Mouse (Mus musculus) erythroblast, embryonic 14.5 days (primary cell): ENCODE results near the gene Hnrnpul1. TPM values are rescaled to one million over a fixed set of nuclear protein-coding genes. Genes with fewer than 3 reads are reported as not detected.

Experiments used
- H3K27me3 ChIP-seq: 2 replicates; pipeline ENCODE4 v1.6.1; 2012; ENCODE audit warnings: inconsistent platforms; ENCODE audit not compliant: control insufficient read depth
- H3K36me3 ChIP-seq: 2 replicates; pipeline ENCODE4 v1.6.1; 2012; ENCODE audit warnings: mild to moderate bottlenecking, inconsistent platforms; ENCODE audit not compliant: control insufficient read depth
- H3K4me1 ChIP-seq: 2 replicates; pipeline ENCODE4 v1.6.1; 2012; ENCODE audit warnings: inconsistent platforms; ENCODE audit not compliant: control insufficient read depth
- H3K4me3 ChIP-seq: replicated peaks from 2 replicates; pipeline ENCODE3; 2012; ENCODE audit warnings: moderate library complexity, mild to moderate bottlenecking, inconsistent platforms
- H3K9me3 ChIP-seq: 2 replicates; pipeline ENCODE4 v1.6.1; 2012; ENCODE audit warnings: low read length, inconsistent platforms, mixed read lengths; ENCODE audit not compliant: control insufficient read depth
- GATA1 ChIP-seq: IDR thresholded peaks from 2 replicates; pipeline ENCODE4 v1.6.1; 2012; ENCODE audit warnings: low read length, inconsistent platforms, mixed read lengths
- TAL1 ChIP-seq: IDR thresholded peaks from 3 replicates; pipeline ENCODE4 v1.6.1; 2012; ENCODE audit warnings: low read length, inconsistent platforms, mixed read lengths
- polyA plus RNA-seq: library from polyadenylated mRNA; stranded (reverse); fragments of >175 nt; gene quantifications from 2 replicates; pipeline ENCODE4 v1.2.3, GENCODE M21; 2012

Hnrnpul1 gene
- polyA plus RNA-seq, 1 experiment = 36.7 TPM

DNA sequence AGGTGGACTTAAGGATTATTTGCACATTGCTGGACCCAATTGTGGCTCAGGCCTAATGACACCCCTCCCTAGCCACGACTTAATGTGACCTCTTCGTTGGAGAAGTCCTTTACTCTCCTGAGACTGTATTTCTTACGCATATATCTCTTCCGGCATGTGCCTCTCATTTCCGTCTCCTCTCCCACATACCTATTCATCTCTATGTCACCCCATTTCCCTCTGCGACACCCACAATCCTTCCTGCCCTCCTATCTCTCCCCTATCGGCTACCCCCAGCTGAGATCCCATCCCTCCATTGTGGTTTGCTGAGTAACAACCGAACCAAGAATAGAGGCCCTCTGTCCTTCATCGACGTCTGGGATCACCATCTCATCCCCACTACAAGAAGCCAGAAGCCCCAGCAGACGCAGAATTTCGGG lies 64.9 kb downstream of the Hnrnpul1 start:
- peak overlapping the region; percentile 84 for H3K4me3 ChIP-seq
- peaks cover 54% of the 10 kb centered on the region for H3K36me3 ChIP-seq
- H3K4me1 ChIP-seq = peaks cover 74% of the 10 kb centered on the region
- no peaks in the 10 kb centered on the region for H3K9me3 ChIP-seq
- no peak for TF ChIP-seq TAL1
- TF ChIP-seq GATA1 = no peak
- no peaks in the 10 kb centered on the region; the same call in 1 of the 2 replicates for H3K27me3 ChIP-seq

DNA sequence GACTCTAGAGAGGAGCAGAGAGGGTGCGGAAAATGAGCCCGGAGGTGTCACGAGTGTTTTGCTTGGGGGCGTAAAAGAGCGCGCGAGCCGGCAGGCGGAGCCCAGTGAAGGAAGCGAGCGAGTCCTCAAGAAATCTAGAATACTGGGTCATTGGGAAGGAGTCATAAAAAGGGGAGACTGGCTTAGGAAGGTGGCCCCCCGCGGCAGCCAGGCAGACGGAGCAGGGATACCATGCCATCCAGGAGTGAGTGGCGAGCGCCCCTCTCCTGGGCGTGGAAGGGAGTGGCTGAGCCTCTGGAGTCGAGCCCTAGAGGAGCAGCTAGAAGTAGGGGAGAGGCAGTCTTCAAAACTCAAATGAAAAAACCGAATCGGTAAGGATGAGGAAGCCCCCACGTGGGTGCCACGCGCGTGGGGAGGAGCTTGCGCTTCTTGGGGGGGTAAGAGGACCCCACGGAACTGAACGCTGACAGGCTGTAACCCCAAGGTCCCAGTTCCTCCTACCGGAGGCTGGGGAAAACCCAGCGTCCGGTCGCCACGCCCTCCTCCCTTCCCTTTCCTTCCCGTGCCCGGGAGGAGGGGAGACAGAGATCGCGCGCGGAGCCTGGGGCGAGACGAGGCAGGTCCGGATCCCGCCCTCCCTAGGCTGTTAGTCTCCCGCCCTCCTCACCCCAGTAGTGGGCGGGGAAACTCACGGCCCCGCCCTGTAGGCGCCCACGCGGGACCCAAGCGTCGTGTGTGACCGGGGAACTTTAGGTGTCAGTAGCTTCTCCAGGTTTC lies 65.6 kb downstream of the Hnrnpul1 start:
- H3K36me3 ChIP-seq = peaks cover 52% of the 10 kb centered on the region
- no peak for TF ChIP-seq TAL1
- no peak for TF ChIP-seq GATA1
- peak overlapping the region; percentile 84 for H3K4me3 ChIP-seq
- H3K27me3 ChIP-seq = no peaks in the 10 kb centered on the region; the same call in 1 of the 2 replicates
- peaks cover 80% of the 10 kb centered on the region for H3K4me1 ChIP-seq
- no peaks in the 10 kb centered on the region for H3K9me3 ChIP-seq

DNA sequence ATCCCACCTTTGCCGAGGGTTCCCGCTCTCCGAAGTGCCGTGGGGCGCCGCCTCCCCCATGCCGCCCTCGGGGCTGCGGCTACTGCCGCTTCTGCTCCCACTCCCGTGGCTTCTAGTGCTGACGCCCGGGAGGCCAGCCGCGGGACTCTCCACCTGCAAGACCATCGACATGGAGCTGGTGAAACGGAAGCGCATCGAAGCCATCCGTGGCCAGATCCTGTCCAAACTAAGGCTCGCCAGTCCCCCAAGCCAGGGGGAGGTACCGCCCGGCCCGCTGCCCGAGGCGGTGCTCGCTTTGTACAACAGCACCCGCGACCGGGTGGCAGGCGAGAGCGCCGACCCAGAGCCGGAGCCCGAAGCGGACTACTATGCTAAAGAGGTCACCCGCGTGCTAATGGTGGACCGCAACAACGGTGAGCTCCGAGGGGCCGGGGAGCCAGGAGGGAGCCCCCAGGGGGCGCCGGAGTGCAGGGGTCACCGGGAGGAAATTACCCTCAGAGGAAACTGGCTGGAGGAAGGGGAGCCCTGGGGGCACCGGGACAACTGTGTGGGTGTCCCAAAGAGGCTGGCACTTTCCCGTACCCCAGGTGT lies 66.7 kb downstream of the Hnrnpul1 start:
- H3K36me3 ChIP-seq = peaks cover 55% of the 10 kb centered on the region
- no peaks in the 10 kb centered on the region; the same call in 1 of the 2 replicates for H3K27me3 ChIP-seq
- H3K9me3 ChIP-seq = no peaks in the 10 kb centered on the region
- H3K4me1 ChIP-seq = peaks cover 89% of the 10 kb centered on the region
- TF ChIP-seq GATA1 (no peak), TAL1 (no peak)
- H3K4me3 ChIP-seq = peak overlapping the region; percentile 84

DNA sequence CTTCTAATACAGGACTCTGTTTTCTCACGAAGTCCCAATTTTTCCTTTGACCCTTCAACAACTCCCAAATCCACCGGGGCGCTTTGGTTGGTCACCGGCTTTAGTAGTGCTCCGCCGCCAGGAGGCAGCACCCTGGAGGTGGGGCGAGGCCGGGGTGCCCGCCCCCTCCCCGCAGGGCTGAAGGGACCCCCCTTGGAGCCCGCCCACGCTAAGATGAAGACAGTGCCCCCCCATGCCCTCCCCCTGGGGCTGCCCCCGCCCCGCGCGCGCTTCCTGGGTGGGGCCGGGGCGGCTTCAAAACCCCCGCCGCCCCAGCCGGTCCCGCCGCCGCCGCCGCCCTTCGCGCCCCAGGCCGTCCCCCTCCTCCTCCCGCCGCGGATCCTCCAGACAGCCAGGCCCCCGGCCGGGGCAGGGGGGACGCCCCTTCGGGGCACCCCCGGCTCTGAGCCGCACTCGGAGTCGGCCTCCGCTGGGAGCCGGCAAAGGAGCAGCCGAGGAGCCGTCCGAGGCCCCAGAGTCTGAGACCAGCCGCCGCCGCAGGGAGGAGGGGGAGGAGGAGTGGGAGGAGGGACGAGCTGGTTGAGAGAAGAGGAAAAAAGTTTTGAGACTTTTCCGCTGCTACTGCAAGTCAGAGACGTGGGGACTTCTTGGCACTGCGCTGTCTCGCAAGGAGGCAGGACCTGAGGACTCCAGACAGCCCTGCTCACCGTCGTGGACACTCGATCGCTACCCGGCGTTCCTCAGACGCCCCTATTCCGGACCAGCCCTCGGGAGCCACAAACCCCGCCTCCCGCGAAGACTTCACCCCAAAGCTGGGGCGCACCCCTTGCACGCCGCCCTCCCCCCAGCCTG lies 67.7 kb downstream of the Hnrnpul1 start, which contains the start of gene Tgfb1:
Gene Tgfb1, plus strand, starts transcription at position 323 of the 852 bp plus-strand sequence.
- H3K4me1 ChIP-seq = peaks cover 93% of the 10 kb centered on the region
- H3K27me3 ChIP-seq = no peaks in the 10 kb centered on the region; the same call in 1 of the 2 replicates
- peak within 1 kb of the TSS; percentile 84 for H3K4me3 ChIP-seq
- no peak for TF ChIP-seq GATA1
- TF ChIP-seq TAL1 = no peak
- no peaks in the 10 kb centered on the region for H3K9me3 ChIP-seq
- peaks cover 53% of the 10 kb centered on the region for H3K36me3 ChIP-seq

DNA sequence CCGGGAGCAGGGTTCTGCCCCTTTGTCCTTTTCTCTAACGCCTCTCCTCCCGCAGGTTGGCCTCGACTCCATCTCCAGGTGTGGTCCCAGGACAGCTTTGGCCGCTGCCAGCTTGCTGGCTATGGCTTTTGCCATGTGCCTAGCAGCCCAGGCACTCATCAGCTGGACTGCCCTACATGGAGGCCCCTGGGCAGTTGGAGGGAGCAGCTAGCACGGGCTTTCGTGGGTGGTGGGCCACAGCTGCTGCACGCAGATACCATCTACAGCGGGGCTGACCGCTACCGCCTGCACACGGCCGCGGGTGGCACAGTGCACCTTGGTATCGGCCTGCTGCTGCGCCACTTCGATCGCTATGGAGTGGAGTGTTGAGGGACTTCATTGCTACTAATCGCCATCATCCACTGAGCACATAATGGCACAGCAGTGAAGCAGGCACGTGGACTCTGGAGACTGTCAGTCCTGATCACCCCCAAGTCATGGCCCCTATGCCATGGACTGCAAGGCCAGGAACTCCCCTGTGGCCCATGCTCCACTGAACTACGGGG lies 68.6 kb downstream of the Hnrnpul1 start:
- Histone ChIP-seq H3K9me3 (no peaks in the 10 kb centered on the region), H3K4me3 (peak overlapping the region; percentile 84), H3K27me3 (no peaks in the 10 kb centered on the region; the same call in 1 of the 2 replicates), H3K36me3 (peaks cover 51% of the 10 kb centered on the region), H3K4me1 (peaks cover 95% of the 10 kb centered on the region)
- TF ChIP-seq TAL1 (no peak), GATA1 (no peak)

DNA sequence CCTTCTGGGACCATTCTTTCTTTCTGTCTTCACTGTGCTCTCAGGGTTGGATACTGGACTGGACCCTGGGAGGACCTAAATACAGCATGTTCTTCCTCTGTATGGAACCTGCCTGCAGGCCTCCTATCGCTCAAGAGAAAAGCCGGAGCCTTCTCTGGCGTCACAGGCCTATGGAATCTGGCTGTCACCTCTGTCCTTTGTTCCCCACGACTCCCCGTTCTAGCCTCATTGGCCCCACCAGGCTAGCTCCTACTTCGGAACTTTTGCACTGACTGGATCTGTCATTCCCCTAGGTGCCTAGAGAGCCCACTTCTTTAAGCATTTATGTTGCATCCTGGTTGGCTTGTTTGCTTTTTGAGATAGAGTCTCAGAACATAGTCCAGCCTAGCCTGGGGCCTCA lies 69.9 kb downstream of the Hnrnpul1 start:
- Histone ChIP-seq H3K9me3 (no peaks in the 10 kb centered on the region), H3K36me3 (peaks cover 41% of the 10 kb centered on the region), H3K27me3 (no peaks in the 10 kb centered on the region; the same call in 1 of the 2 replicates), H3K4me1 (peaks cover 96% of the 10 kb centered on the region), H3K4me3 (no peak overlapping the region)
- TF ChIP-seq TAL1 (no peak), GATA1 (no peak)

DNA sequence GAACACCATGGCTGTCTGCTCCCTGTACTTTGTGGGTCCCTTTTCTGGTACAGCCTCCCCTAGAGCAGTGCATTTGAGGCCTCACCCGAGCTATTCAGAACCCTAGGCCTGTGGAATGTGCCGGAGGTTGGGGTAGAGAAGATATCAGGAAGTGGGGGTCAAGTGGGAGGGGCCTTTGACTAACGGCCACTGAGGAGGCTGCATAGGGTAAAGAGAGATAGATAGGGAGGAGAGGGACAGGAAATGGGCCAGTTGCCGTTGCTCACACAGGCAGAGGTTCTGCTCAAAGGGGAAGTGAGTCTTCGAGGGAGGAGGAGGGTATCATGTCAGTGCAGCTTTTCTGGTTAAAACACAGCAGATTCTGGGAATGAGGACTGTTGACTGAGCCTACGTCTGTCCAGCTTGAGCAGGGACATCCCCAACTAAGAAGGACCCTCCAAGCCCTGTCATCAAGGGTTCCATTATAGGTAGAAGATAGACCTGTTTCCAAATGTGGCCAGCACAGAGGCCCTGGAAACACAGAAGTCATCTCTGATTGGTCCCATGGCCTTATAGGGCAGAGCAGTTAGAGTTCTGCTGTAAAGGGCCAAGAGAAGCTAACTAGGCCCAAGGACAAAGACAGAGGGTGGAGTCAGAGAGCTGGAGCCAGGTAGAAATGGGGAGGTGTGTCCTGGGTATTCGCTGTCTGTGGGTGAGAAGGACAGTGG lies 70.9 kb downstream of the Hnrnpul1 start:
- Histone ChIP-seq H3K4me3 (peak overlapping the region; percentile 18), H3K36me3 (peaks cover 39% of the 10 kb centered on the region), H3K4me1 (peaks cover 94% of the 10 kb centered on the region), H3K27me3 (no peaks in the 10 kb centered on the region; the same call in 1 of the 2 replicates), H3K9me3 (no peaks in the 10 kb centered on the region)
- TF ChIP-seq TAL1 (no peak), GATA1 (no peak)

DNA sequence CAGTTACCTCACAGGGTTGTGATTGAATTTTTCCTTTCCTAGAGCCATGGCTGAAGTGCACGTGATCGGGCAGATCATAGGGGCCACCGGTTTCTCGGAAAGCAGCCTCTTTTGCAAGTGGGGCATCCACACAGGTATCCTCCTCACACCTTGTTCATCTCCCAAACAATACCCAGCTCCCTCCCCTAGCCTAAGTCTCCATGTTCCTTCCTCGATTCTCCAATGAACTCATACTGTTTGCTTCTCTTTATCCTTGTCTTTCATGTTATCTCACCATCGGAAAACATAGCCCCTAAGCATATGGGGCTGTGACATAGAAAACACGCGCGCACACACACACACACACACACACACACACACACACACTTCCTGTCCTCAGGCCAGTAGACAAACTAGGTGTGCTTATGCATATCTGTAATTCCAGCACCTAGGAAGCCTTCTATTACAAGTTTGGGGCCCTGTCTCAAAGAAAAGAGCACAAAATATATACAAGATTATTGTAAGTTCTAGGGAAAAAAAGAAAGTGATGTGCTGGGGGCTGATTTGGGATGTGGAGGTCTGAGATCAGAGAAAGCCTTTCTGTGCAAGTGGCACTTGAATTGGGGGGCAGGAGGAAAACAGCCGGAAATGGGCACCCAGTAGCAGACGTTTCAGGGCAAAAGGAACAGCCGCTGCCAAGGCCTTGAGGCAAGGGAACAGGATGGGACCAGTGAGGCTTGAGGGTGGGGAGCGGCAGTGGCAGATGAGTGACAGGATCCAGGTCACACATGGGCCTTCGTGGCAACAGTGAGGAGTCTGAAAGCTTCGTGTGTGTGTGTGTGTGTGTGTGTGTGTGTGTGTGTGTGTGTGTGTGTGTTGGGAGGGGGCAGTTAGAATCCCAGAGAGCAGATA lies 73.0 kb downstream of the Hnrnpul1 start:
- no peaks in the 10 kb centered on the region for H3K9me3 ChIP-seq
- H3K4me1 ChIP-seq = peaks cover 75% of the 10 kb centered on the region
- TF ChIP-seq GATA1 (no peak), TAL1 (no peak)
- peaks cover 39% of the 10 kb centered on the region for H3K36me3 ChIP-seq
- peak overlapping the region; percentile 90 for H3K4me3 ChIP-seq
- peaks cover 1% of the 10 kb centered on the region for H3K27me3 ChIP-seq
